Mouse (Mus musculus) lung, adult 2 months (tissue): ENCODE results near the gene Ilkap. TPM values are rescaled to one million over a fixed set of nuclear protein-coding genes. Genes with fewer than 3 reads are reported as not detected.

Experiments
- DNase-seq: peaks from one replicate; pipeline ENCODE4 v3.0.0; 2022
- H3K4me1 ChIP-seq: fragments of 200-500 bp; 2 replicates; pipeline ENCODE4 v1.6.1; 2011; ENCODE audit warnings: low read length; ENCODE audit not compliant: control insufficient read depth, insufficient read depth
- H3K4me3 ChIP-seq: fragments of 200-500 bp; replicated peaks from 2 replicates; pipeline ENCODE3; 2011; ENCODE audit warnings: low read depth, mild to moderate bottlenecking, control low read depth, low read length; ENCODE audit errors: extremely low read depth
- CTCF ChIP-seq: fragments of 200-500 bp; IDR thresholded peaks from 2 replicates; pipeline ENCODE4 v1.5.1; 2011; ENCODE audit warnings: mild to moderate bottlenecking, low read length, control low read depth; ENCODE audit not compliant: insufficient read depth
- POLR2A ChIP-seq: fragments of 200-500 bp; IDR thresholded peaks from 2 replicates; pipeline ENCODE4 v1.6.1; 2011; ENCODE audit warnings: low read depth, mild to moderate bottlenecking, control low read depth, low read length, borderline replicate concordance; ENCODE audit errors: extremely low read depth
- WGBS: fragments of 180-500 bp; shearing (Covaris S2); methylation state at CpG from one replicate; pipeline ENCODE4 v1.1.7; 2018; 5-methylcytosine and 5-hydroxymethylcytosine counted together
- polyA plus RNA-seq: library from polyadenylated mRNA; depleted of rRNA; stranded (reverse); fragments of >200 nt; gene quantifications from 2 replicates; pipeline ENCODE4 v1.2.3, GENCODE M21; 2012; rRNA removed

The Ilkap gene
- polyA plus RNA-seq: 51.6 and 57.4 TPM in 2 replicates

- peak within 1 kb of the TSS; percentile 99 for H3K4me3 ChIP-seq
- peaks cover 12% of the 10 kb centered on the region for H3K4me1 ChIP-seq
- WGBS: under 1% methylated on average over 91 of the region's 91 CpGs
- TF ChIP-seq POLR2A (peak; percentile 86; the same call in 1 of the 2 replicates), CTCF (no peak)
- DNase-seq: peak; percentile 83
Observed at GRCm38 (mm10) chr1:91398260-91399062, at the start of gene Ilkap. Ilkap (minus strand) TSS chr1:91398815.

- WGBS: 66% methylated on average over 4 of the region's 4 CpGs
- no peak for DNase-seq
- TF ChIP-seq POLR2A: no peak
- TF ChIP-seq CTCF: no peak
- no peak overlapping the region for H3K4me3 ChIP-seq
- H3K4me1 ChIP-seq: peaks cover 6% of the 10 kb centered on the region
Observed at GRCm38 (mm10) chr1:91446511-91446910, 47.9 kb upstream of the Ilkap start.

- DNase-seq: peak; percentile 60
- 36% methylated on average over 8 of the region's 8 CpGs for WGBS
- peak; percentile 9; the same call in 1 of the 2 replicates for TF ChIP-seq POLR2A
- TF ChIP-seq CTCF: no peak
- H3K4me3 ChIP-seq: no peak overlapping the region
- peaks cover 5% of the 10 kb centered on the region for H3K4me1 ChIP-seq
Observed at GRCm38 (mm10) chr1:91446060-91446459, 47.4 kb upstream of the Ilkap start.

- Histone ChIP-seq H3K4me3 (no peak overlapping the region), H3K4me1 (peaks cover 5% of the 10 kb centered on the region)
- no peak for DNase-seq
- TF ChIP-seq CTCF: no peak
- TF ChIP-seq POLR2A: no peak
- 76% methylated on average over 17 of the region's 17 CpGs for WGBS
Observed at GRCm38 (mm10) chr1:91444841-91445830, 46.5 kb upstream of the Ilkap start.

- WGBS: 73% methylated on average over 7 of the region's 7 CpGs
- peak; percentile 61 for DNase-seq
- no peak for TF ChIP-seq CTCF
- peak; percentile 32; the same call in 1 of the 2 replicates for TF ChIP-seq POLR2A
- H3K4me1 ChIP-seq: peaks cover 10% of the 10 kb centered on the region
- peak overlapping the region; percentile 8 for H3K4me3 ChIP-seq
Observed at GRCm38 (mm10) chr1:91442350-91442990, 43.9 kb upstream of the Ilkap start.

- Histone ChIP-seq H3K4me3 (no peak overlapping the region), H3K4me1 (peaks cover 13% of the 10 kb centered on the region)
- no peak for TF ChIP-seq POLR2A
- no peak for TF ChIP-seq CTCF
- no peak for DNase-seq
- 86% methylated on average over 3 of the region's 3 CpGs for WGBS
Observed at GRCm38 (mm10) chr1:91441855-91442254, 43.2 kb upstream of the Ilkap start.

GRCm38 (mm10) chr1:91439776-91440175 lies 41.2 kb upstream of the Ilkap start:
- no peak for DNase-seq
- Histone ChIP-seq H3K4me1 (peaks cover 23% of the 10 kb centered on the region), H3K4me3 (no peak overlapping the region)
- no peak for TF ChIP-seq POLR2A
- TF ChIP-seq CTCF: no peak
- 88% methylated on average over 8 of the region's 8 CpGs for WGBS

GRCm38 (mm10) chr1:91437573-91437972 lies 39.0 kb upstream of the Ilkap start:
- WGBS: 52% methylated on average over 7 of the region's 7 CpGs
- TF ChIP-seq POLR2A (no peak), CTCF (no peak)
- peak; percentile 39 for DNase-seq
- Histone ChIP-seq H3K4me1 (peaks cover 23% of the 10 kb centered on the region), H3K4me3 (no peak overlapping the region)

- H3K4me3 ChIP-seq: no peak overlapping the region
- peaks cover 23% of the 10 kb centered on the region for H3K4me1 ChIP-seq
- peak; percentile 41 for DNase-seq
- 73% methylated on average over 3 of the region's 3 CpGs for WGBS
- no peak for TF ChIP-seq CTCF
- TF ChIP-seq POLR2A: no peak
Observed at GRCm38 (mm10) chr1:91437083-91437400, 38.4 kb upstream of the Ilkap start.
